Mouse (Mus musculus): ENCODE measurements around the gene Btrc. TPM values are rescaled to one million over a fixed set of nuclear protein-coding genes. Genes with fewer than 3 reads are reported as not detected.

Btrc gene
- total RNA-seq (2021) (10 to 100 TPM; 19.6 to 20.4 TPM), polyA plus RNA-seq (2012; rRNA removed) (10.4 and 18.0 TPM in 2 replicates)
- long read RNA-seq, transcript Btrc-201 (15 exons, 2,978 nt), result major isoform, 11 of 32 reads
- long read RNA-seq, partial matches to known transcripts, result 3 of 32 reads
- long read RNA-seq, other reads (novel, unspliced or antisense), result 18 of 32 reads

- Histone ChIP-seq H3K9ac (ENCODE audit: low read depth, low read length) (peak within 1 kb of the TSS; percentile 97), H3K27me3 (ENCODE audit: control insufficient read depth, insufficient read depth, low read length) (no peaks in the 10 kb centered on the region), H3K27ac (peak within 1 kb of the TSS; percentile 89), H3K79me2 (replicated peaks; ENCODE audit: control insufficient read depth, insufficient read depth, low read length) (peaks cover 11% of the 10 kb centered on the region), H3K36me3 (ENCODE audit: control insufficient read depth, insufficient read depth, low read length) (peaks cover 6% of the 10 kb centered on the region; the same call in 1 of the 2 replicates), H3K4me3 (peak within 1 kb of the TSS; percentile 82), H3K4me1 (ENCODE audit: control insufficient read depth, insufficient read depth, low read length) (peaks cover 7% of the 10 kb centered on the region)
- intact Hi-C loops (cut with DNase I), result loop anchor here (5.0 kb wide), 2 partner anchors 74 to 136 kb away; no protein-coding TSS in a partner anchor
- under 1% methylated on average over 42 of the region's 42 CpGs for WGBS
- peak; percentile 100 for DNase-seq
- no peak for TF ChIP-seq CTCF (IDR thresholded peaks at IDR 0.05)
- TF ChIP-seq POLR2A (IDR thresholded peaks at IDR 0.05; ENCODE audit: insufficient read depth, low read depth, low read length), result peak; percentile 66
- peak; percentile 53; the same call in 1 of the 2 replicates for TF ChIP-seq EP300 (IDR thresholded peaks at IDR 0.05; ENCODE audit: insufficient read depth, low read depth, low read length)
These were observed at the start of gene Btrc for GRCm38 (mm10) chr19:45363384-45363926. TSS of gene Btrc (plus strand) at chr19:45363734.

GRCm38 (mm10) chr19:45317473-45317882 is 46.1 kb upstream of the Btrc start:
- intact Hi-C loops (cut with DNase I), result no loop called here
- no peak for DNase-seq
- H3K27me3 ChIP-seq (ENCODE audit: control insufficient read depth, insufficient read depth, low read length), result no peaks in the 10 kb centered on the region
- H3K36me3 ChIP-seq (ENCODE audit: control insufficient read depth, insufficient read depth, low read length), result no peaks in the 10 kb centered on the region
- no peak overlapping the region for H3K4me3 ChIP-seq
- TF ChIP-seq POLR2A (IDR thresholded peaks at IDR 0.05; ENCODE audit: insufficient read depth, low read depth, low read length) (no peak), CTCF (IDR thresholded peaks at IDR 0.05) (no peak), EP300 (IDR thresholded peaks at IDR 0.05; ENCODE audit: insufficient read depth, low read depth, low read length) (no peak)
- no peaks in the 10 kb centered on the region for H3K79me2 ChIP-seq (replicated peaks; ENCODE audit: control insufficient read depth, insufficient read depth, low read length)
- no peaks in the 10 kb centered on the region for H3K4me1 ChIP-seq (ENCODE audit: control insufficient read depth, insufficient read depth, low read length)
- no peak overlapping the region for H3K27ac ChIP-seq
- WGBS, result 60% methylated on average over 13 of the region's 13 CpGs
- H3K9ac ChIP-seq (ENCODE audit: low read depth, low read length), result no peak overlapping the region

GRCm38 (mm10) chr19:45321062-45321461 is 42.5 kb upstream of the Btrc start:
- Histone ChIP-seq H3K27me3 (ENCODE audit: control insufficient read depth, insufficient read depth, low read length) (no peaks in the 10 kb centered on the region), H3K4me1 (ENCODE audit: control insufficient read depth, insufficient read depth, low read length) (no peaks in the 10 kb centered on the region), H3K36me3 (ENCODE audit: control insufficient read depth, insufficient read depth, low read length) (no peaks in the 10 kb centered on the region), H3K27ac (no peak overlapping the region), H3K79me2 (replicated peaks; ENCODE audit: control insufficient read depth, insufficient read depth, low read length) (no peaks in the 10 kb centered on the region), H3K9ac (ENCODE audit: low read depth, low read length) (no peak overlapping the region), H3K4me3 (no peak overlapping the region)
- TF ChIP-seq CTCF (IDR thresholded peaks at IDR 0.05) (no peak), POLR2A (IDR thresholded peaks at IDR 0.05; ENCODE audit: insufficient read depth, low read depth, low read length) (no peak), EP300 (IDR thresholded peaks at IDR 0.05; ENCODE audit: insufficient read depth, low read depth, low read length) (no peak)
- DNase-seq, result no peak
- intact Hi-C loops (cut with DNase I), result no loop called here
- WGBS, result 51% methylated on average over 5 of the region's 5 CpGs

GRCm38 (mm10) chr19:45329039-45329438 is 34.5 kb upstream of the Btrc start:
- Histone ChIP-seq H3K4me1 (ENCODE audit: control insufficient read depth, insufficient read depth, low read length) (no peaks in the 10 kb centered on the region), H3K27me3 (ENCODE audit: control insufficient read depth, insufficient read depth, low read length) (no peaks in the 10 kb centered on the region), H3K4me3 (no peak overlapping the region), H3K36me3 (ENCODE audit: control insufficient read depth, insufficient read depth, low read length) (no peaks in the 10 kb centered on the region), H3K27ac (no peak overlapping the region), H3K9ac (ENCODE audit: low read depth, low read length) (no peak overlapping the region), H3K79me2 (replicated peaks; ENCODE audit: control insufficient read depth, insufficient read depth, low read length) (no peaks in the 10 kb centered on the region)
- intact Hi-C loops (cut with DNase I), result no loop called here
- no peak for TF ChIP-seq CTCF (IDR thresholded peaks at IDR 0.05)
- WGBS, result 54% methylated on average over 3 of the region's 3 CpGs
- peak; percentile 38 to 48 for DNase-seq

GRCm38 (mm10) chr19:45329748-45330298 is 33.7 kb upstream of the Btrc start:
- 32% methylated on average over 24 of the region's 24 CpGs for WGBS
- Histone ChIP-seq H3K9ac (ENCODE audit: low read depth, low read length) (no peak overlapping the region), H3K4me3 (no peak overlapping the region), H3K36me3 (ENCODE audit: control insufficient read depth, insufficient read depth, low read length) (no peaks in the 10 kb centered on the region), H3K27me3 (ENCODE audit: control insufficient read depth, insufficient read depth, low read length) (no peaks in the 10 kb centered on the region), H3K4me1 (ENCODE audit: control insufficient read depth, insufficient read depth, low read length) (no peaks in the 10 kb centered on the region), H3K79me2 (replicated peaks; ENCODE audit: control insufficient read depth, insufficient read depth, low read length) (no peaks in the 10 kb centered on the region), H3K27ac (no peak overlapping the region)
- DNase-seq, result no peak
- no peak for TF ChIP-seq CTCF (IDR thresholded peaks at IDR 0.05)
- no peak for TF ChIP-seq POLR2A (IDR thresholded peaks at IDR 0.05; ENCODE audit: insufficient read depth, low read depth, low read length)
- intact Hi-C loops (cut with DNase I), result no loop called here

GRCm38 (mm10) chr19:45336718-45337117 is 26.8 kb upstream of the Btrc start:
- H3K4me3 ChIP-seq, result no peak overlapping the region
- whole genome bisulfite sequencing, result 71% methylated on average over 6 of the region's 6 CpGs
- no peaks in the 10 kb centered on the region for H3K27me3 ChIP-seq (ENCODE audit: control insufficient read depth, insufficient read depth, low read length)
- H3K36me3 ChIP-seq (ENCODE audit: control insufficient read depth, insufficient read depth, low read length), result no peaks in the 10 kb centered on the region
- TF ChIP-seq CTCF (IDR thresholded peaks at IDR 0.05) (no peak), POLR2A (IDR thresholded peaks at IDR 0.05; ENCODE audit: insufficient read depth, low read depth, low read length) (no peak), EP300 (IDR thresholded peaks at IDR 0.05; ENCODE audit: insufficient read depth, low read depth, low read length) (no peak)
- intact Hi-C loops (cut with DNase I), result no loop called here
- DNase-seq, result no peak
- no peak overlapping the region for H3K9ac ChIP-seq (ENCODE audit: low read depth, low read length)
- no peaks in the 10 kb centered on the region for H3K4me1 ChIP-seq (ENCODE audit: control insufficient read depth, insufficient read depth, low read length)
- H3K27ac ChIP-seq, result no peak overlapping the region
- no peaks in the 10 kb centered on the region for H3K79me2 ChIP-seq (replicated peaks; ENCODE audit: control insufficient read depth, insufficient read depth, low read length)

All from heart, adult 2 months (tissue).